Mouse (Mus musculus) embryonic facial prominence, embryonic 11.5 days (tissue): ENCODE measurements around the gene Espn. TPM values are rescaled to one million over a fixed set of nuclear protein-coding genes. Genes with fewer than 3 reads are reported as not detected.

Experiments
- ATAC-seq: fragments of 200-750 bp; cut with Nextera tagmentation; replicated peaks from 2 replicates; pipeline ENCODE4 v1.8.0; 2017; ENCODE audit warnings: low read depth; ENCODE audit not compliant: insufficient number of reproducible peaks, low FRiP score, low TSS enrichment
- DNase-seq: peaks from one replicate; pipeline ENCODE4 v3.0.0-alpha.2; 2015; ENCODE audit warnings: low spot score
- H3K27ac ChIP-seq: fragments of 300-500 bp; sonication (generic); replicated peaks from 2 replicates; pipeline ENCODE4 v1.5.1; 2014; ENCODE audit warnings: mild to moderate bottlenecking, low read depth, low read length, control low read depth
- H3K27me3 ChIP-seq: fragments of 300-500 bp; sonication (generic); 2 replicates; pipeline ENCODE4 v1.6.1; 2014; ENCODE audit warnings: mild to moderate bottlenecking, low read length, moderate library complexity, mixed read lengths; ENCODE audit not compliant: control insufficient read depth, insufficient read depth
- H3K36me3 ChIP-seq: fragments of 300-500 bp; sonication (generic); replicated peaks from 2 replicates; pipeline ENCODE4 v1.6.1; 2014; ENCODE audit warnings: low read depth, mild to moderate bottlenecking, low read length, moderate library complexity, mixed read lengths; ENCODE audit not compliant: control insufficient read depth, insufficient read depth
- H3K4me1 ChIP-seq: fragments of 300-500 bp; sonication (generic); 2 replicates; pipeline ENCODE4 v1.6.1; 2014; ENCODE audit warnings: low read length, mixed read lengths; ENCODE audit not compliant: control insufficient read depth, insufficient read depth
- H3K4me2 ChIP-seq: fragments of 300-500 bp; sonication (generic); 2 replicates; pipeline ENCODE4 v1.6.1; 2014; ENCODE audit warnings: low read depth, mild to moderate bottlenecking, control low read depth, low read length, moderate library complexity
- H3K4me3 ChIP-seq: fragments of 300-500 bp; sonication (generic); 2 replicates; pipeline ENCODE4 v1.5.1; 2014; ENCODE audit warnings: low read depth, low read length, control low read depth
- H3K9ac ChIP-seq: fragments of 300-500 bp; sonication (generic); replicated peaks from 2 replicates; pipeline ENCODE4 v1.6.1; 2014; ENCODE audit warnings: mild to moderate bottlenecking, control low read depth, low read length
- H3K9me3 ChIP-seq: fragments of 300-500 bp; sonication (generic); replicated peaks from 2 replicates; pipeline ENCODE4 v1.6.1; 2016; ENCODE audit warnings: mild to moderate bottlenecking, low read length, inconsistent platforms, mixed read lengths; ENCODE audit not compliant: control insufficient read depth
- WGBS: fragments of 180-500 bp; shearing (Covaris S2); extraction: QIAGEN DNeasy Blood & Tissue Kit; methylation state at CpG from one replicate; pipeline ENCODE4 v1.1.7; 2014; 5-methylcytosine and 5-hydroxymethylcytosine counted together
- polyA plus RNA-seq: library from polyadenylated mRNA; unstranded; fragments of >200 nt; fragmentation: Nextera tagmentation; extraction: Ambion mirVana; gene quantifications from 2 replicates; pipeline ENCODE4 v1.2.1, GENCODE M21; 2014

Espn gene
- polyA plus RNA-seq, 1 experiment from 2014 or later = 6.2 TPM

DNA sequence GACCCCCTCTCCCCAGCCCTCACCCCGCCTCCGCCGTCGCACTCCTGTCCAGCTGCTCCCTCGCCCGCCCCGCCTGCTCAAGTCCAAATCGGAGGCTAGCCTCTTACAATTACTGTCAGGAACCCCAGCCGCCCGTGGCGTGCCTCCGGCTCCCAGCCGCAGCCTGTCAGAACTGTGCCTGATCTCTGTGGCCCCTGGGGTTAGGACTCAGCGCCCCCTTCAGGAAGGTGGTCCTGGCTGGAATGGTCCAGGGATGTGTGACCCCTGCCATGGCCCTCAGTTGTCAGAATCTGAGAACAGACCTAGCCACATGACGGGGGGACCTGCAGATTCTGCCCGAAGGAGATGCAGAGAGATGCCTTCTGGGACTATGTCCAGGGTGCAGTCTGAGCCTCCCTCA, 38.1 kb downstream of the Espn start:
- H3K36me3 ChIP-seq = 0 out of 2 replicates have a peak, but pooled peaks cover 3% of the 10 kb centered on the region
- no peak overlapping the region for H3K9ac ChIP-seq
- no peak overlapping the region for H3K4me2 ChIP-seq
- DNase-seq (no peak), ATAC-seq (no peak)
- no peak overlapping the region for H3K27ac ChIP-seq
- peaks cover 35% of the 10 kb centered on the region for H3K27me3 ChIP-seq
- no peaks in the 10 kb centered on the region for H3K9me3 ChIP-seq
- 54% methylated on average over 16 of the region's 16 CpGs for WGBS
- no peak overlapping the region for H3K4me3 ChIP-seq
- H3K4me1 ChIP-seq = peaks cover 3% of the 10 kb centered on the region

DNA sequence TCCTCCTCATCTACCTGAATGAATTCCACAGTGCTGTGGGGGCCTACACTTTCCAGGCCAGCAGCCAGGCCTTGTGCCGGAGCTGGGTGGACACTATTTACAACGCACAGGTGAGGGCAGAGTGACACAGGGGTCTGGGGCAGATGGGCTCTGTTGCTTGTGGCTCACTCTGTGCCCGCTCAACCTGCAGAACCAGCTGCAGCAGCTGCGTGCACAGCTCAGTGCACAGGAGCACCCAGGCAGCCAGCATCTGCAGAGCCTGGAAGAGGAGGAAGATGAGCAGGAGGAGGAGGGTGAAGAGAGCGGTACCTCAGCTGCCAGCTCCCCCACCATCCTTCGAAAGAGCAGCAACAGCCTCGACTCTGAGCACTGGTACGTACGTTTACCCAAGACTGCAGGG, 39.8 kb downstream of the Espn start:
- WGBS = 81% methylated on average over 9 of the region's 9 CpGs
- DNase-seq (no peak), ATAC-seq (no peak)
- H3K4me2 ChIP-seq = no peak overlapping the region
- H3K9ac ChIP-seq = no peak overlapping the region
- H3K27me3 ChIP-seq = peaks cover 18% of the 10 kb centered on the region
- H3K36me3 ChIP-seq = 0 out of 2 replicates have a peak, but pooled peaks cover 3% of the 10 kb centered on the region
- H3K27ac ChIP-seq = no peak overlapping the region
- peaks cover 9% of the 10 kb centered on the region for H3K4me1 ChIP-seq
- no peaks in the 10 kb centered on the region for H3K9me3 ChIP-seq
- H3K4me3 ChIP-seq = no peak overlapping the region

DNA sequence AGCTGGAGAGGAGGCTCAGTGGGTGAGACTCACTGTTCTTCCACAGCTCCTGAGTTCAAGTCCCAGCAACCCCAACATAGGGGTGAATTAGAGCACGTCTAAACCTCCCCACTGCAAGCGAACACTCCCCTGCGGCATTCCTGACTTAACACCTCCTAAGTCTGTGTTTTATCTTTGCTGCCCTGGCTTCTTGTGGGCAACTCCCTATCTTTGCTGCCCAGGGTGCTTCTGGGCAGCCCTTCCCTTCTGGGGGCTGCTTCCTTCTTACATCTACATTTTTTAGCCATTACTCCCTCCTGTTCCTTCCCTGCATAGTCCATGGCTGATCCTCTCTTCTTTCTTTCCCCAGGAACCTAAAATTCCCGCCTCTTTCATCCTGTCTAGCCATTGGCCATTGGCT, 41.5 kb downstream of the Espn start:
- Histone ChIP-seq H3K27ac (no peak overlapping the region), H3K27me3 (peaks cover 4% of the 10 kb centered on the region), H3K36me3 (0 out of 2 replicates have a peak, but pooled peaks cover 3% of the 10 kb centered on the region), H3K4me1 (peaks cover 8% of the 10 kb centered on the region), H3K4me2 (no peak overlapping the region), H3K9ac (no peak overlapping the region), H3K4me3 (no peak overlapping the region), H3K9me3 (no peaks in the 10 kb centered on the region)
- ATAC-seq (no peak), DNase-seq (no peak)
- WGBS = 88% methylated on average over 4 of the region's 4 CpGs

DNA sequence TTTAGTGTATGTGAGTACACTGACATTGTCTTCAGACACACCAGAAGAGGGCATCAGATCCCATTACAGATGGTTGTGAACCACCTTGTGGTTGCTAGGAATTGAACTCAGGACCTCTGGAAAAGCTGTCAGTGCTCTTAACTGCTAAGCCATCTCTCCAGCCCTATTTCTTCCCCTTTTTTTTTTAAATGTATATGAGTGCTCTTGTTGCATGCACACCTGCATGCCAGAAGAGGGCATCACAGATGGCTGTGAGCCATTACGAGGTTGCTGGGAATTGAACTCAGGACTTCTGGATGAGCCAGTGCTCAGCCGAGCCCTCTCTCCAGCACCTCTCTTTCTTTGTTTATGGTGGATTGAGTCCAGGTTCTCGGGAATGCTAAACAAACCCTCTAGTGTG, 42.7 kb downstream of the Espn start:
- 85% methylated on average over 3 of the region's 3 CpGs for WGBS
- Histone ChIP-seq H3K4me2 (no peak overlapping the region), H3K36me3 (0 out of 2 replicates have a peak, but pooled peaks cover 3% of the 10 kb centered on the region), H3K4me1 (peaks cover 8% of the 10 kb centered on the region), H3K9me3 (no peaks in the 10 kb centered on the region), H3K9ac (no peak overlapping the region), H3K4me3 (no peak overlapping the region), H3K27me3 (no peaks in the 10 kb centered on the region), H3K27ac (no peak overlapping the region)
- DNase-seq = no peak
- no peak for ATAC-seq

DNA sequence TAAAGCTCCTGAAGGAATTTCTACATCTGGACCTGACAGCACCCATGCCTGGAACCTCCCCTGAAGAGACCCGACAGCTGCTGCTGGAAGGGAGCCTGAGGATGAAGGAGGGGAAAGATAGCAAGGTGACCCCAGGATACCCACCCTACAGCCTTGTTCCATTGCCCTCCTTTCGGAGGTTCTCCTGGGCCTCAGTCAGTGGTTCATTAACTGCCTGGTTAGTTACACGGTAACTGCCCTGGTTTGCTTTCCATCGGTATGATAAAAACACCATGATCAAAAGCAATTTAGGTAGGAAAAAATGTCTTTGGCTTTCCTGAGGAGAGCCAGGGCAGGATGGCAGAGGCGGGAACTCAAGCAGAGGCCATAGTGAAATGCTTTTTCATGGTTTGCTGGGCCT, 43.5 kb downstream of the Espn start:
- DNase-seq (no peak), ATAC-seq (no peak)
- Histone ChIP-seq H3K4me2 (peak overlapping the region; percentile 85), H3K9ac (no peak overlapping the region), H3K27ac (0 out of 2 replicates have a peak overlapping the region, but pooled peaks have one; percentile 20), H3K4me3 (no peak overlapping the region), H3K9me3 (no peaks in the 10 kb centered on the region), H3K27me3 (no peaks in the 10 kb centered on the region), H3K36me3 (no peaks in the 10 kb centered on the region), H3K4me1 (peaks cover 8% of the 10 kb centered on the region)
- 87% methylated on average over 5 of the region's 5 CpGs for WGBS

DNA sequence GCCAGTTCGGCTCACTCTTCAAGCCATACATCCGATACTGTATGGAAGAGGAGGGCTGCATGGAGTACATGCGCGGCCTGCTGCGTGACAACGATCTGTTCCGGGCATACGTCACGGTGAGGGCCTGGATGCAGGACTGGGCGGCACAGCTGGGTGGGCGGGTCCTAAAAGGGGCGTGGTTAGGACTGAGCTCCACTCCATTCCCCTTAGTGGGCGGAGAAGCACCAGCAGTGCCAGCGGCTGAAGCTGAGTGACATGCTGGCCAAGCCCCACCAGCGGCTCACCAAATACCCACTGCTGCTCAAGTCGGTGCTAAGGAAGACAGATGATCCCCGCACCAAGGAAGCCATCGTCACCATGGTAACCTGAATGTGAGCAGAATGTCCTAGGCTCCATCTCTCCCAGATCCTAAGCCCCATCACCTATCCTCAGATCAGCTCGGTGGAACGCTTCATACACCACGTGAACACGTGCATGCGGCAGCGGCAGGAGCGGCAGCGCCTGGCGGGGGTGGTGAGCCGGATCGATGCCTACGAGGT, 44.1 kb downstream of the Espn start:
- H3K4me1 ChIP-seq = peaks cover 8% of the 10 kb centered on the region
- peak overlapping the region; percentile 15; the same call in 1 of the 2 replicates for H3K9ac ChIP-seq
- peak overlapping the region; percentile 85 for H3K4me2 ChIP-seq
- peak; percentile 92 for DNase-seq
- peak overlapping the region; percentile 31; the same call in 1 of the 2 replicates for H3K27ac ChIP-seq
- WGBS = 5% methylated on average over 30 of the region's 30 CpGs
- H3K27me3 ChIP-seq = no peaks in the 10 kb centered on the region
- ATAC-seq = peak; percentile 94
- no peaks in the 10 kb centered on the region for H3K36me3 ChIP-seq
- H3K4me3 ChIP-seq = peak overlapping the region; percentile 26
- no peaks in the 10 kb centered on the region for H3K9me3 ChIP-seq

DNA sequence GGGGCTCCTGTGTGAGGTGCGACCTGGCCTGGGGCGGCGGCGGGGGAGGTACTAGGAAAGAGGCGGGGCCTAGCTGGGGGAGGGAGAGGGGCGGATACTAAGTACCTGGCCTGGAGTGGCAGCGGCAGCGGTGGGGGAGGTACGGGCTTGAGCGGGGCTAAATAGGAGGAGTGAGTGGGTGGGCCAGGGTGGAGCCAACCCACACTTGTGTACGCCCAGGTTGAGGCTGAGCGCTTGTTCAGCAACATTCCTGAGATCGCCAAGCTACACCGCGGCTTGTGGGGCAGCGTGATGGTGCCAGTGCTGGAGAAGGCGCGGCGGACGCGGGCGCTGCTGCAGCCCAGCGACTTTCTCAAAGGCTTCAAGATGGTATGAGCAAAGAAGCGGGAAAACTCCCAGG, 44.7 kb downstream of the Espn start:
- ATAC-seq = peak; percentile 80
- DNase-seq = peak; percentile 73
- peaks cover 8% of the 10 kb centered on the region for H3K4me1 ChIP-seq
- H3K36me3 ChIP-seq = no peaks in the 10 kb centered on the region
- WGBS = under 1% methylated on average over 24 of the region's 24 CpGs
- no peaks in the 10 kb centered on the region for H3K27me3 ChIP-seq
- no peaks in the 10 kb centered on the region for H3K9me3 ChIP-seq
- H3K9ac ChIP-seq = peak overlapping the region; percentile 15
- peak overlapping the region; percentile 31; the same call in 1 of the 2 replicates for H3K27ac ChIP-seq
- peak overlapping the region; percentile 85 for H3K4me2 ChIP-seq
- peak overlapping the region; percentile 26 for H3K4me3 ChIP-seq

DNA sequence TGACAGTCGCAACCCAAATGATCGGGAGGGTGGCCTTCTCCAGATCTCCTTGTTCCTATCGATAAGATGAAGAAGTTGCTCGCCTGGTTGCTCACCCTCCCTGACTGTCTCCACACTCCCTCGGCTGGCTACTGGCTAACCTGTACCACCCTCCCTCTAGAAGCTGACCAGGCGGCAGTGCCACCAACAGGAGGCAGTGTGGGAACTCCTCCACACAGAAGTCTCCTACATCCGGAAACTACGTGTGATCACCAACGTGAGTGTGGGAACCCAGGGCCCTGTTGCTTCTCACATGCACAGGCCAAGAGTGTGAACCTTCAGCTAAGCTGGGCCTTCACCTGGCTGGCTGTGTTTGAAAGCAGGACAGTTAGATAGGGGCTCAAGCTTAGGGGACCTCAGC, 45.4 kb downstream of the Espn start:
- peaks cover 8% of the 10 kb centered on the region for H3K4me1 ChIP-seq
- H3K36me3 ChIP-seq = no peaks in the 10 kb centered on the region
- H3K27ac ChIP-seq = no peak overlapping the region
- H3K4me2 ChIP-seq = no peak overlapping the region
- no peak overlapping the region for H3K4me3 ChIP-seq
- DNase-seq = no peak
- H3K9ac ChIP-seq = no peak overlapping the region
- ATAC-seq = no peak
- H3K9me3 ChIP-seq = no peaks in the 10 kb centered on the region
- H3K27me3 ChIP-seq = no peaks in the 10 kb centered on the region
- WGBS = 51% methylated on average over 9 of the region's 9 CpGs
